14 mouse cellular contexts compared by ENCODE assay signal in the genomic region with DNA sequence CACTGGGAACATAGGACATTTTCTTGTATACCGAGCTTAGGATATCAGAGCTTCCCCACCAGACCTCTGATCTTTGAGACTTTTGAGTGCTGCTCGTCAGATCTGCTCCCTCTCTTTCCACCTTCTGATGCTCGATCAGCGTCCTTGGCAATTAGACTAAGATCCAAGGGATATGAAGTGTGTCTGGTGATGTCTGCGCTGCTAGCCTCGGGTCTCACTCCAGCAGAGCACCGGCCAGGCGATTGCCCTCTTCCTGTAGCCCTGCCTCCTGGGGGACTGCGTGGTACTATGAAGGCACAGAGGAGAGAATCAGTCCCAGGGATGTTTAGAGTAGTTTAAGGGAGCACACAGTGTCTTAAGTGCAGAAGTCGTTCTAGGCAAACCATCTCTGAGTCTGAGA. TPM values are rescaled to one million over a fixed set of nuclear protein-coding genes. Genes with fewer than 3 reads are reported as not detected.
DNase-seq lines count a peak whose midpoint lies in the region; ATAC-seq and TF ChIP-seq lines count a peak whose summit lies in the region.
"Had no signal": no experiment of that assay in that cellular context is flagged by ENCODE, and none has a peak within 500 bp of the region (broad histone marks: within the 10 kb centered on the region; RNA-seq: fewer than 3 reads in every experiment).

No protein-coding gene starts in this region.

- WGBS in cerebellum, adult 2 months: 14% methylated on average over 10 of the region's 10 CpGs
- 84% methylated on average over 10 of the region's 10 CpGs for WGBS in forebrain, embryonic 12.5 days
- 67% methylated on average over 10 of the region's 10 CpGs for WGBS in midbrain, embryonic 15.5 days

- peak overlapping the region; percentile 76 for H3K27ac ChIP-seq in cerebellum, adult 2 months (ENCODE audit: insufficient read depth, low read length)
- peak overlapping the region; percentile 54 for H3K27ac ChIP-seq in left cerebral cortex, adult 2 months
- 0 out of 2 replicates have a peak overlapping the region, but pooled peaks have one; percentile 31 for H3K27ac ChIP-seq in forebrain, embryonic 12.5 days
- no peak overlapping the region for H3K27ac ChIP-seq in midbrain, embryonic 15.5 days
- H3K27ac ChIP-seq: embryonic facial prominence, embryonic 12.5 days; limb, embryonic 10.5 days had no signal

- H3K4me3 ChIP-seq in cerebellum, adult 2 months (replicated peaks; ENCODE audit: insufficient read depth, low read depth, low read length): peak overlapping the region; percentile 37
- no peak overlapping the region for H3K4me3 ChIP-seq in left cerebral cortex, adult 2 months
- H3K4me3 ChIP-seq in forebrain, embryonic 12.5 days (replicated peaks): no peak overlapping the region
- H3K4me3 ChIP-seq in midbrain, embryonic 15.5 days: no peak overlapping the region
- H3K4me3 ChIP-seq: embryonic facial prominence, embryonic 12.5 days; erythroblast, embryonic 14.5 days; heart, embryonic 12.5 days; limb, embryonic 10.5 days had no signal

- H3K36me3 ChIP-seq in forebrain, embryonic 12.5 days (replicated peaks): no peaks in the 10 kb centered on the region
- no peaks in the 10 kb centered on the region for H3K36me3 ChIP-seq in midbrain, embryonic 15.5 days (replicated peaks)
- H3K36me3 ChIP-seq: embryonic facial prominence, embryonic 12.5 days; heart, embryonic 12.5 days; limb, embryonic 10.5 days had no signal

- no peak overlapping the region; the same call in 1 of the 2 replicates for H3K9ac ChIP-seq in forebrain, embryonic 12.5 days
- no peak overlapping the region for H3K9ac ChIP-seq in midbrain, embryonic 15.5 days
- H3K9ac ChIP-seq: embryonic facial prominence, embryonic 12.5 days; heart, embryonic 12.5 days; liver, postnatal 0 days had no signal

- no peak overlapping the region for H3K4me2 ChIP-seq in forebrain, embryonic 12.5 days
- no peak overlapping the region for H3K4me2 ChIP-seq in midbrain, embryonic 15.5 days
- H3K4me2 ChIP-seq: embryonic facial prominence, embryonic 12.5 days; heart, embryonic 12.5 days had no signal

- peaks cover 37% of the 10 kb centered on the region for H3K4me1 ChIP-seq in cerebellum, adult 2 months (ENCODE audit: control insufficient read depth, insufficient read depth, low read length)
- peaks cover 19% of the 10 kb centered on the region for H3K4me1 ChIP-seq in forebrain, embryonic 12.5 days
- peaks cover 17% of the 10 kb centered on the region for H3K4me1 ChIP-seq in midbrain, embryonic 15.5 days

- H3K27me3 ChIP-seq in cerebellum, adult 2 months (ENCODE audit: control insufficient read depth, insufficient read depth, low read length): no peaks in the 10 kb centered on the region
- H3K27me3 ChIP-seq in forebrain, embryonic 12.5 days: no peaks in the 10 kb centered on the region
- H3K27me3 ChIP-seq in midbrain, embryonic 15.5 days (replicated peaks): no peaks in the 10 kb centered on the region
- H3K27me3 ChIP-seq: CH12.LX; embryonic facial prominence, embryonic 12.5 days; heart, embryonic 12.5 days had no signal

- intact Hi-C loops in left cerebral cortex, adult 2 months (cut with DNase I): loop anchor here (1.0 to 10.0 kb wide), 5 partner anchors 40 to 381 kb away; no protein-coding TSS in a partner anchor
- intact Hi-C loops in left cerebral cortex, postnatal 10 days (cut with DNase I): loop anchor here (5.0 to 10.0 kb wide), 3 partner anchors 36 to 358 kb away; no protein-coding TSS in a partner anchor

- TF ChIP-seq POLR2A in cerebellum, adult 2 months (IDR thresholded peaks at IDR 0.05; ENCODE audit: borderline replicate concordance, insufficient read depth, low read length): no peak

- TF ChIP-seq CTCF in cerebellum, adult 2 months (IDR thresholded peaks at IDR 0.05; ENCODE audit: borderline replicate concordance, insufficient read depth, low read depth, low read length): no peak
- TF ChIP-seq CTCF in left cerebral cortex, adult 2 months (IDR thresholded peaks at IDR 0.05): no peak

- ATAC-seq in forebrain, embryonic 12.5 days (ENCODE audit: low FRiP score): no peak
- ATAC-seq in midbrain, embryonic 15.5 days (replicated peaks): 0 out of 2 replicates have a peak, but pooled peaks have one; percentile 19

- no peaks in the 10 kb centered on the region for H3K9me3 ChIP-seq in forebrain, embryonic 12.5 days
- no peaks in the 10 kb centered on the region for H3K9me3 ChIP-seq in midbrain, embryonic 15.5 days
- H3K9me3 ChIP-seq: embryonic facial prominence, embryonic 12.5 days; limb, embryonic 10.5 days had no signal

- peak; percentile 57 to 60 for DNase-seq in cerebellum, adult 2 months
- no peak for DNase-seq in cerebellum, adult 8-10 months
- DNase-seq in left cerebral cortex, adult 2 months (ENCODE audit: extremely low spot score in 1 of 2, low spot score in 2 of 2): no peak
- no peak for DNase-seq in left cerebral cortex, postnatal 10 days (ENCODE audit: extremely low spot score in 1 of 2, low spot score in 2 of 2)
- DNase-seq in T-cell, adult 2 months (ENCODE audit: low spot score): no peak

RNA-seq across cellular contexts. Expression of gene Tmem178, which starts 38.5 kb away (rescaled TPM):
- 128 and 146 TPM in 2 replicates for polyA plus RNA-seq in cerebellum, adult 2 months (2012; rRNA removed)
- 100 to 1,000 TPM; 108 to 141 TPM for total RNA-seq in left cerebral cortex, adult 2 months (2021)
- total RNA-seq in left cerebral cortex, postnatal 10 days (2021): 10 to 100 TPM; 77.1 to 80.7 TPM
- polyA plus RNA-seq in forebrain, embryonic 12.5 days (2016; fragmentation: Nextera tagmentation; extraction: Ambion mirVana): 23.9 and 24.1 TPM in 2 replicates
- 23.5 and 24.7 TPM in 2 replicates for polyA plus RNA-seq in midbrain, embryonic 15.5 days (2015; fragmentation: Nextera tagmentation; extraction: Ambion mirVana)
- total RNA-seq: CH12.LX, MEL had no signal
- polyA plus RNA-seq: erythroblast, embryonic 14.5 days had no signal

Comparison
In these comparisons a context has a peak if more than half of its experiments do, and no peak if none do; other contexts are left out.
1. DNase-seq: peak in cerebellum, adult 2 months (2 of 2); none in cerebellum, adult 8-10 months (single experiment), left cerebral cortex, adult 2 months (0 of 2), left cerebral cortex, postnatal 10 days (0 of 2) and T-cell, adult 2 months (single experiment).